Mouse (Mus musculus) heart, adult 2 months (tissue): ENCODE results near the gene Gm20388. TPM values are rescaled to one million over a fixed set of nuclear protein-coding genes. Genes with fewer than 3 reads are reported as not detected.

Experiments
- DNase-seq, 2 experiments: peaks; one replicate each; pipeline ENCODE4 v3.0.0; 2021
- H3K27ac ChIP-seq: fragments of 200-600 bp; 2 replicates; pipeline ENCODE4 v1.8.1; 2022
- H3K27me3 ChIP-seq: fragments of 200-500 bp; 2 replicates; pipeline ENCODE4 v1.6.1; 2012; ENCODE audit warnings: mild to moderate bottlenecking, low read length, inconsistent platforms, mixed read lengths; ENCODE audit not compliant: control insufficient read depth, insufficient read depth
- H3K36me3 ChIP-seq: fragments of 200-500 bp; 2 replicates; pipeline ENCODE4 v1.6.1; 2012; ENCODE audit warnings: low read length, inconsistent platforms; ENCODE audit not compliant: control insufficient read depth, insufficient read depth
- H3K4me1 ChIP-seq: fragments of 200-500 bp; 2 replicates; pipeline ENCODE4 v1.6.1; 2011; ENCODE audit warnings: low read length; ENCODE audit not compliant: control insufficient read depth, insufficient read depth
- H3K4me3 ChIP-seq: fragments of 200-600 bp; 2 replicates; pipeline ENCODE4 v1.8.1; 2022
- H3K79me2 ChIP-seq: fragments of 200-500 bp; replicated peaks from 2 replicates; pipeline ENCODE4 v1.6.1; 2012; ENCODE audit warnings: mild to moderate bottlenecking, inconsistent platforms, low read length, moderate library complexity, mixed read lengths; ENCODE audit not compliant: control insufficient read depth, insufficient read depth
- H3K9ac ChIP-seq: fragments of 200-500 bp; 2 replicates; pipeline ENCODE4 v1.6.1; 2012; ENCODE audit warnings: low read depth, mild to moderate bottlenecking, control low read depth, inconsistent platforms, low read length, mixed read lengths
- CTCF ChIP-seq: fragments of 200-600 bp; IDR thresholded peaks from 2 replicates; pipeline ENCODE4 v1.8.1; 2022; ENCODE audit warnings: antibody characterized with exemption, mild to moderate bottlenecking, moderate library complexity
- EP300 ChIP-seq: fragments of 200-500 bp; IDR thresholded peaks from 2 replicates; pipeline ENCODE4 v1.6.1; 2011; ENCODE audit warnings: low read depth, low read length, control low read depth; ENCODE audit not compliant: insufficient read depth
- POLR2A ChIP-seq: fragments of 200-500 bp; IDR thresholded peaks from 2 replicates; pipeline ENCODE4 v1.6.1; 2011; ENCODE audit warnings: mild to moderate bottlenecking, low read depth, low read length, control low read depth; ENCODE audit not compliant: insufficient read depth
- WGBS: fragments of 180-500 bp; shearing (Covaris S2); methylation state at CpG from one replicate; pipeline ENCODE4 v1.1.7; 2018; 5-methylcytosine and 5-hydroxymethylcytosine counted together
- intact Hi-C: fragments of 180-260 bp; cut with DNase I; formaldehyde crosslinking; loops from one replicate; pipeline ENCODE4 v1.15.1; 2025
- polyA plus RNA-seq: library from polyadenylated mRNA; depleted of rRNA; stranded (reverse); fragments of >200 nt; gene quantifications from 2 replicates; pipeline ENCODE4 v1.2.3, GENCODE M21; 2012
- total RNA-seq, 2 experiments: library from RNA; stranded (reverse); gene quantifications; 2 replicates each; pipeline ENCODE4 v1.2.3; 2021

Gene Gm20388
- total and polyA plus RNA-seq, 3 experiments: 1.8 to 32.3 TPM; not detected in 1

- WGBS: 54% methylated on average over 7 of the region's 7 CpGs
- Histone ChIP-seq H3K9ac (no peak overlapping the region), H3K27me3 (no peaks in the 10 kb centered on the region), H3K4me3 (no peak overlapping the region), H3K79me2 (no peaks in the 10 kb centered on the region), H3K27ac (peak overlapping the region; percentile 31), H3K4me1 (peaks cover 17% of the 10 kb centered on the region), H3K36me3 (no peaks in the 10 kb centered on the region)
- TF ChIP-seq POLR2A (no peak), CTCF (no peak), EP300 (no peak)
- intact Hi-C loops: loop anchor here (5.0 kb wide), 2 partner anchors 39 to 54 kb away; partner anchors contain the start of gene Irf8
- no peak for DNase-seq
These were observed 787.8 kb downstream of the Gm20388 start for GRCm38 (mm10) chr8:120698426-120698825.

GRCm38 (mm10) chr8:120699079-120699478 lies 788.4 kb downstream of the Gm20388 start:
- 41% methylated on average over 6 of the region's 6 CpGs for WGBS
- intact Hi-C loops: loop anchor here (5.0 kb wide), 2 partner anchors 38 to 53 kb away; partner anchors contain the start of gene Irf8
- Histone ChIP-seq H3K27me3 (no peaks in the 10 kb centered on the region), H3K27ac (peak overlapping the region; percentile 31), H3K4me3 (no peak overlapping the region), H3K9ac (no peak overlapping the region), H3K36me3 (no peaks in the 10 kb centered on the region), H3K79me2 (no peaks in the 10 kb centered on the region), H3K4me1 (peaks cover 17% of the 10 kb centered on the region)
- no peak for TF ChIP-seq EP300
- TF ChIP-seq CTCF: no peak
- no peak for TF ChIP-seq POLR2A
- DNase-seq: no peak

GRCm38 (mm10) chr8:120699565-120699964 lies 788.9 kb downstream of the Gm20388 start:
- Histone ChIP-seq H3K79me2 (no peaks in the 10 kb centered on the region), H3K4me1 (peaks cover 17% of the 10 kb centered on the region), H3K27me3 (no peaks in the 10 kb centered on the region), H3K4me3 (no peak overlapping the region), H3K36me3 (no peaks in the 10 kb centered on the region), H3K9ac (no peak overlapping the region), H3K27ac (no peak overlapping the region; the same call in 1 of the 2 replicates)
- DNase-seq: no peak
- 26% methylated on average over 2 of the region's 2 CpGs for WGBS
- TF ChIP-seq CTCF (no peak), EP300 (0 out of 2 replicates have a peak, but pooled peaks have one; percentile 8)
- intact Hi-C loops: loop anchor here (5.0 kb wide), 2 partner anchors 38 to 53 kb away; partner anchors contain the start of gene Irf8

- Histone ChIP-seq H3K36me3 (no peaks in the 10 kb centered on the region), H3K27me3 (no peaks in the 10 kb centered on the region), H3K4me3 (no peak overlapping the region), H3K9ac (no peak overlapping the region), H3K79me2 (no peaks in the 10 kb centered on the region), H3K27ac (no peak overlapping the region; the same call in 1 of the 2 replicates), H3K4me1 (peaks cover 17% of the 10 kb centered on the region)
- intact Hi-C loops: no loop called here
- WGBS: 36% methylated on average over 4 of the region's 4 CpGs
- TF ChIP-seq POLR2A: no peak
- TF ChIP-seq EP300: no peak
- no peak for TF ChIP-seq CTCF
- DNase-seq: no peak
These were observed 789.4 kb downstream of the Gm20388 start for GRCm38 (mm10) chr8:120700053-120700452.

- no peaks in the 10 kb centered on the region for H3K79me2 ChIP-seq
- H3K27ac ChIP-seq: no peak overlapping the region
- no peak overlapping the region for H3K4me3 ChIP-seq
- WGBS: 65% methylated on average over 19 of the region's 19 CpGs
- H3K27me3 ChIP-seq: no peaks in the 10 kb centered on the region
- TF ChIP-seq CTCF: no peak
- TF ChIP-seq EP300: no peak
- TF ChIP-seq POLR2A: no peak
- peaks cover 10% of the 10 kb centered on the region for H3K4me1 ChIP-seq
- DNase-seq: peak in 1 of 2 experiments; percentile 57
- H3K36me3 ChIP-seq: no peaks in the 10 kb centered on the region
- intact Hi-C loops: no loop called here
- no peak overlapping the region for H3K9ac ChIP-seq
These were observed 791.3 kb downstream of the Gm20388 start for GRCm38 (mm10) chr8:120701758-120702465.

- H3K36me3 ChIP-seq: no peaks in the 10 kb centered on the region
- peaks cover 7% of the 10 kb centered on the region for H3K4me1 ChIP-seq
- H3K9ac ChIP-seq: no peak overlapping the region
- 66% methylated on average over 9 of the region's 9 CpGs for WGBS
- intact Hi-C loops: no loop called here
- H3K4me3 ChIP-seq: no peak overlapping the region
- no peaks in the 10 kb centered on the region for H3K79me2 ChIP-seq
- H3K27me3 ChIP-seq: no peaks in the 10 kb centered on the region
- TF ChIP-seq EP300 (no peak), CTCF (no peak), POLR2A (no peak)
- H3K27ac ChIP-seq: no peak overlapping the region
- peak in 1 of 2 experiments; percentile 58 for DNase-seq
These were observed 793.6 kb downstream of the Gm20388 start for GRCm38 (mm10) chr8:120704203-120704602.
